Mouse (Mus musculus) liver, embryonic 11.5 days (tissue): ENCODE data around the gene Krt26. TPM values are rescaled to one million over a fixed set of nuclear protein-coding genes. Genes with fewer than 3 reads are reported as not detected.

Experiments
- ATAC-seq: fragments of 200-750 bp; cut with Nextera tagmentation; replicated peaks from 2 replicates; pipeline ENCODE4 v1.8.0; 2017; ENCODE audit warnings: moderate number of reproducible peaks, mild to moderate bottlenecking, moderate TSS enrichment, moderate library complexity; ENCODE audit not compliant: low FRiP score
- DNase-seq: peaks from one replicate; pipeline ENCODE4 v3.0.0-alpha.2; 2017; ENCODE audit warnings: low spot score
- H3K27ac ChIP-seq: fragments of 300-500 bp; sonication (generic); 2 replicates; pipeline ENCODE4 v1.5.1; 2014; ENCODE audit warnings: mild to moderate bottlenecking, low read depth, low read length, control low read depth
- H3K27me3 ChIP-seq: fragments of 300-500 bp; sonication (generic); replicated peaks from 2 replicates; pipeline ENCODE4 v1.6.1; 2014; ENCODE audit warnings: low read length, mixed read lengths; ENCODE audit not compliant: control insufficient read depth, insufficient read depth
- H3K36me3 ChIP-seq: fragments of 300-500 bp; sonication (generic); 2 replicates; pipeline ENCODE4 v1.6.1; 2014; ENCODE audit warnings: mild to moderate bottlenecking, low read length, moderate library complexity, mixed read lengths; ENCODE audit not compliant: control insufficient read depth, insufficient read depth
- H3K4me1 ChIP-seq: fragments of 300-500 bp; sonication (generic); replicated peaks from 2 replicates; pipeline ENCODE4 v1.6.1; 2014; ENCODE audit warnings: low read length, mixed read lengths; ENCODE audit not compliant: control insufficient read depth, insufficient read depth
- H3K4me2 ChIP-seq: fragments of 300-500 bp; sonication (generic); 2 replicates; pipeline ENCODE4 v1.6.1; 2014; ENCODE audit warnings: mild to moderate bottlenecking, control low read depth, moderate library complexity
- H3K4me3 ChIP-seq: fragments of 300-500 bp; sonication (generic); 2 replicates; pipeline ENCODE4 v1.5.1; 2014; ENCODE audit warnings: low read depth, low read length, control low read depth
- H3K9ac ChIP-seq: fragments of 300-500 bp; sonication (generic); 2 replicates; pipeline ENCODE4 v1.6.1; 2014; ENCODE audit warnings: low read depth, low read length, control low read depth
- H3K9me3 ChIP-seq: fragments of 300-500 bp; sonication (generic); 2 replicates; pipeline ENCODE4 v1.6.1; 2016; ENCODE audit warnings: low read length, inconsistent platforms, mixed read lengths; ENCODE audit not compliant: control insufficient read depth
- WGBS: fragments of 180-500 bp; shearing (Covaris S2); extraction: QIAGEN DNeasy Blood & Tissue Kit; methylation state at CpG from one replicate; pipeline ENCODE4 v1.1.7; 2014; 5-methylcytosine and 5-hydroxymethylcytosine counted together
- polyA plus RNA-seq: library from polyadenylated mRNA; unstranded; fragments of >200 nt; fragmentation: Nextera tagmentation; extraction: Ambion mirVana; gene quantifications from 2 replicates; pipeline ENCODE4 v1.2.1, GENCODE M21; 2014

Gene Krt26
- polyA plus RNA-seq, 1 experiment from 2014 or later = not detected

GRCm38 (mm10) chr11:99361423-99361822 lies 23.7 kb upstream of the Krt26 start:
- no peak overlapping the region for H3K4me3 ChIP-seq
- no peak overlapping the region for H3K4me2 ChIP-seq
- H3K4me1 ChIP-seq = no peaks in the 10 kb centered on the region
- no peak overlapping the region for H3K27ac ChIP-seq
- no peak overlapping the region for H3K9ac ChIP-seq
- ATAC-seq (no peak), DNase-seq (no peak)
- H3K27me3 ChIP-seq = no peaks in the 10 kb centered on the region
- no peaks in the 10 kb centered on the region for H3K9me3 ChIP-seq
- 83% methylated on average over 8 of the region's 8 CpGs for WGBS
- H3K36me3 ChIP-seq = no peaks in the 10 kb centered on the region

- H3K9me3 ChIP-seq = no peaks in the 10 kb centered on the region
- H3K4me1 ChIP-seq = no peaks in the 10 kb centered on the region
- no peak for DNase-seq
- no peaks in the 10 kb centered on the region for H3K36me3 ChIP-seq
- H3K4me3 ChIP-seq = no peak within 1 kb of the TSS
- ATAC-seq = no peak
- H3K4me2 ChIP-seq = no peak within 1 kb of the TSS
- H3K27ac ChIP-seq = no peak within 1 kb of the TSS
- H3K9ac ChIP-seq = no peak within 1 kb of the TSS
- H3K27me3 ChIP-seq = no peaks in the 10 kb centered on the region
- WGBS = 70% methylated on average over 12 of the region's 12 CpGs
These were observed 13.2 kb upstream of the Krt26 start, which contains the start of gene Krt27 for GRCm38 (mm10) chr11:99351004-99351403. Gene Krt27, minus strand, starts transcription at chr11:99351104.

- Histone ChIP-seq H3K27ac (no peak overlapping the region), H3K27me3 (no peaks in the 10 kb centered on the region), H3K9ac (no peak overlapping the region), H3K36me3 (no peaks in the 10 kb centered on the region), H3K4me3 (no peak overlapping the region), H3K4me2 (no peak overlapping the region), H3K4me1 (no peaks in the 10 kb centered on the region), H3K9me3 (no peaks in the 10 kb centered on the region)
- ATAC-seq = no peak
- DNase-seq = no peak
- 82% methylated on average over 11 of the region's 11 CpGs for WGBS
These were observed 1.6 kb upstream of the Krt26 start for GRCm38 (mm10) chr11:99339299-99339847.

GRCm38 (mm10) chr11:99333426-99333825 lies 4.3 kb downstream of the Krt26 start:
- no peaks in the 10 kb centered on the region for H3K4me1 ChIP-seq
- DNase-seq = no peak
- no peaks in the 10 kb centered on the region for H3K9me3 ChIP-seq
- no peak overlapping the region for H3K27ac ChIP-seq
- no peaks in the 10 kb centered on the region for H3K36me3 ChIP-seq
- no peak overlapping the region for H3K9ac ChIP-seq
- no peak overlapping the region for H3K4me3 ChIP-seq
- no peak for ATAC-seq
- H3K4me2 ChIP-seq = no peak overlapping the region
- WGBS = 75% methylated on average over 13 of the region's 13 CpGs
- no peaks in the 10 kb centered on the region for H3K27me3 ChIP-seq

- no peaks in the 10 kb centered on the region for H3K36me3 ChIP-seq
- no peaks in the 10 kb centered on the region for H3K27me3 ChIP-seq
- no peak for ATAC-seq
- H3K9me3 ChIP-seq = no peaks in the 10 kb centered on the region
- H3K9ac ChIP-seq = no peak overlapping the region
- H3K4me3 ChIP-seq = no peak overlapping the region
- WGBS = 57% methylated on average over 2 of the region's 2 CpGs
- H3K27ac ChIP-seq = no peak overlapping the region
- no peaks in the 10 kb centered on the region for H3K4me1 ChIP-seq
- no peak for DNase-seq
- no peak overlapping the region for H3K4me2 ChIP-seq
These were observed 8.1 kb downstream of the Krt26 start for GRCm38 (mm10) chr11:99329655-99330054.

- H3K4me1 ChIP-seq = no peaks in the 10 kb centered on the region
- no peaks in the 10 kb centered on the region for H3K36me3 ChIP-seq
- WGBS = 84% methylated on average over 11 of the region's 11 CpGs
- H3K9me3 ChIP-seq = no peaks in the 10 kb centered on the region
- ATAC-seq (no peak), DNase-seq (no peak)
- H3K27ac ChIP-seq = no peak within 1 kb of the TSS
- H3K27me3 ChIP-seq = no peaks in the 10 kb centered on the region
- no peak within 1 kb of the TSS for H3K4me3 ChIP-seq
- H3K4me2 ChIP-seq = no peak within 1 kb of the TSS
- no peak within 1 kb of the TSS for H3K9ac ChIP-seq
These were observed 14.9 kb downstream of the Krt26 start, which contains the start of gene Krt25 for GRCm38 (mm10) chr11:99322851-99323250. Gene Krt25, minus strand, starts transcription at chr11:99322951.

GRCm38 (mm10) chr11:99321094-99321493 lies 16.7 kb downstream of the Krt26 start:
- no peak for ATAC-seq
- DNase-seq = no peak
- 88% methylated on average over 14 of the region's 14 CpGs for WGBS

GRCm38 (mm10) chr11:99319127-99319526 lies 18.6 kb downstream of the Krt26 start:
- H3K36me3 ChIP-seq = no peaks in the 10 kb centered on the region
- H3K27ac ChIP-seq = no peak overlapping the region
- ATAC-seq (no peak), DNase-seq (no peak)
- H3K9me3 ChIP-seq = no peaks in the 10 kb centered on the region
- WGBS = 73% methylated on average over 9 of the region's 9 CpGs
- no peak overlapping the region for H3K4me2 ChIP-seq
- no peaks in the 10 kb centered on the region for H3K27me3 ChIP-seq
- no peak overlapping the region for H3K4me3 ChIP-seq
- H3K4me1 ChIP-seq = no peaks in the 10 kb centered on the region
- H3K9ac ChIP-seq = no peak overlapping the region

More at GRCm38 (mm10) chr11:99321094-99321493, 16.7 kb downstream of the Krt26 start:
- H3K4me1 ChIP-seq = no peaks in the 10 kb centered on the region
- no peak overlapping the region for H3K4me2 ChIP-seq
- H3K36me3 ChIP-seq = no peaks in the 10 kb centered on the region
- no peak overlapping the region for H3K27ac ChIP-seq
- no peak overlapping the region for H3K4me3 ChIP-seq
- no peaks in the 10 kb centered on the region for H3K27me3 ChIP-seq
- no peaks in the 10 kb centered on the region for H3K9me3 ChIP-seq
- H3K9ac ChIP-seq = no peak overlapping the region

- ATAC-seq (no peak), DNase-seq (no peak)
- H3K4me3 ChIP-seq = no peak overlapping the region
- H3K4me2 ChIP-seq = no peak overlapping the region
- 74% methylated on average over 8 of the region's 8 CpGs for WGBS
- H3K9ac ChIP-seq = no peak overlapping the region
- no peaks in the 10 kb centered on the region for H3K36me3 ChIP-seq
- no peaks in the 10 kb centered on the region for H3K4me1 ChIP-seq
- no peaks in the 10 kb centered on the region for H3K9me3 ChIP-seq
- H3K27ac ChIP-seq = no peak overlapping the region
- no peaks in the 10 kb centered on the region for H3K27me3 ChIP-seq
These were observed 21.2 kb downstream of the Krt26 start for GRCm38 (mm10) chr11:99316543-99316942.
